Mouse (Mus musculus) limb, embryonic 14.5 days (tissue): ENCODE measurements at regions not wholly inside any gene's neighbourhood (a gene's known extent, or its start where the extent isn't known, plus 50 kb on each side); places are given as distances from the start of the nearest gene placed in this dataset.

Experiments used
- ATAC-seq: fragments of 200-750 bp; cut with Nextera tagmentation; 2 replicates; pipeline ENCODE4 v1.8.0; 2017; ENCODE audit warnings: low read depth, moderate number of reproducible peaks, moderate TSS enrichment; ENCODE audit not compliant: low FRiP score
- DNase-seq: peaks from one replicate; pipeline ENCODE4 v3.0.0-alpha.2; 2015; ENCODE audit warnings: low spot score
- H3K27ac ChIP-seq: fragments of 300-500 bp; sonication (generic); replicated peaks from 2 replicates; pipeline ENCODE4 v1.5.1; 2014; ENCODE audit warnings: low read depth, mild to moderate bottlenecking, low read length, moderate library complexity, mixed read lengths
- H3K27me3 ChIP-seq: fragments of 300-500 bp; sonication (generic); 2 replicates; pipeline ENCODE4 v1.6.1; 2014; ENCODE audit warnings: low read length, mixed read lengths; ENCODE audit not compliant: control insufficient read depth, insufficient read depth
- H3K36me3 ChIP-seq: fragments of 300-500 bp; sonication (generic); 2 replicates; pipeline ENCODE4 v1.6.1; 2014; ENCODE audit warnings: mild to moderate bottlenecking, low read length, moderate library complexity, mixed read lengths; ENCODE audit not compliant: control insufficient read depth, insufficient read depth
- H3K4me1 ChIP-seq: fragments of 300-500 bp; sonication (generic); 2 replicates; pipeline ENCODE4 v1.6.1; 2014; ENCODE audit warnings: antibody characterized with exemption, low read length, mixed read lengths; ENCODE audit not compliant: control insufficient read depth, insufficient read depth
- H3K4me2 ChIP-seq: fragments of 300-500 bp; sonication (generic); replicated peaks from 2 replicates; pipeline ENCODE4 v1.6.1; 2014; ENCODE audit warnings: low read depth, mild to moderate bottlenecking, low read length, moderate library complexity; ENCODE audit not compliant: severe bottlenecking
- H3K4me3 ChIP-seq: fragments of 300-500 bp; sonication (generic); replicated peaks from 2 replicates; pipeline ENCODE4 v1.5.1; 2014; ENCODE audit warnings: low read length
- H3K9ac ChIP-seq: fragments of 300-500 bp; sonication (generic); 2 replicates; pipeline ENCODE4 v1.6.1; 2014; ENCODE audit warnings: mild to moderate bottlenecking, low read depth, low read length, moderate library complexity; ENCODE audit not compliant: severe bottlenecking
- H3K9me3 ChIP-seq: fragments of 300-500 bp; sonication (generic); 2 replicates; pipeline ENCODE4 v1.6.1; 2016; ENCODE audit warnings: low read length; ENCODE audit not compliant: control insufficient read depth
- POLR2A ChIP-seq: fragments of 200-500 bp; IDR thresholded peaks from 2 replicates; pipeline ENCODE4 v1.8.0; 2012; ENCODE audit warnings: inconsistent platforms, mild to moderate bottlenecking, moderate library complexity, borderline replicate concordance; ENCODE audit not compliant: insufficient read depth, insufficient read length; ENCODE audit errors: extremely low read depth
- WGBS: fragments of 180-500 bp; shearing (Covaris S2); extraction: QIAGEN DNeasy Blood & Tissue Kit; methylation state at CpG from one replicate; pipeline ENCODE4 v1.1.7; 2014; 5-methylcytosine and 5-hydroxymethylcytosine counted together

DNA sequence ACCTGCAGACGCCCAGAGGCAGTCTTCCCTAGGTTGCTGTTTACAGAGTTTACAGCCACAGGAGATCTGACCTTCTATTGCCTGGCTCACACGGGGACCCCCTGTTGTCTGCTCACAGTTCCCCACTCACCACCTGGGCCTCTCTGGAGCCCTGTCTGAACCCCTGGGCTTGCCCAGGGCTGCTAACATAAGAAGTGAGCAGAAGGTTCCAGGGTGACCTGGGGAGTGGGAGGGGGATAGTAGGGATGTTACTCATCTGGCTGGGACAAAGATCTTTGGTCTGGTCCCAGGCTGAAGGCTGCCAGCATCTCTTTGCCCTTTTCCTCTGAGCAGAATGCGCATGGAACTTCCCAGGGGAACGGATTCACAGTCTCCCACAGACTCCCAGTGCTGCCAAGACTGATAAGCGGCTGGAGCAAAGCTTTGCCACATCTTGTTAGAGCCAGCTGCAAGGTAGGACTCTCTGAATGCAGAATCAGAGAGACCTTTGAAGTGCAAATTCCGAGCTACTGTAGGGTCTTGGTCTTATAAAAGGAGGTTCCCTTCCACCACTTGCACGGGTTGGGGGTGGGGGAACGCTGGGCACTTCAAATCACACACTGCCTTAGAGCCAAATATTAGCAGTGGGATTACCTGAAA is 622.5 kb upstream of the Gm19410 start:
- H3K9me3 ChIP-seq: no peaks in the 10 kb centered on the region
- H3K27me3 ChIP-seq: no peaks in the 10 kb centered on the region
- 22% methylated on average over 8 of the region's 8 CpGs for WGBS
- no peaks in the 10 kb centered on the region for H3K36me3 ChIP-seq
- no peak for TF ChIP-seq POLR2A
- ATAC-seq (no peak), DNase-seq (no peak)
- H3K9ac ChIP-seq: no peak overlapping the region
- H3K4me3 ChIP-seq: no peak overlapping the region
- no peak overlapping the region for H3K4me2 ChIP-seq
- H3K27ac ChIP-seq: no peak overlapping the region
- no peaks in the 10 kb centered on the region; the same call in 1 of the 2 replicates for H3K4me1 ChIP-seq

DNA sequence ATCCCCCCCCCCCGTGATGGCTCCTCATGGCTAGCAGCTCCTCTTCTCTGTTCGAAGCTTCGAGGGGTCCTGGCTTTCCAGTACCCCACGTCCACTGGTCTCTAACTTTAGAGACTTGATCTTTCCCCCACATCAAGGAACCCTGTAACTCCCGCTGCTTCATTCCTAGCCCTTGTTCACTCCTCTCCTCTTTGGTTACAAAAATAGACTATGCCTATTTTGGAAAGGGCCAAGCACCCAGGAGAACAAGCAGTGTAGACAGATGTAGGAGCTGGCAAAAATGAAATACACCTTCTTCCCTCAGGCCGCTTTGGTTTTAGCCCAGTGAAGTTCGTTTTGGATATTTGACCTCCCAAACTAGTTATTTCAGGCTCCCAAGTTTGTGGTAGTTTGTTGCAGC is 621.9 kb upstream of the Gm19410 start:
- H3K4me3 ChIP-seq: no peak overlapping the region
- whole genome bisulfite sequencing: 54% methylated on average over 7 of the region's 7 CpGs
- no peaks in the 10 kb centered on the region for H3K27me3 ChIP-seq
- ATAC-seq (no peak), DNase-seq (no peak)
- H3K9me3 ChIP-seq: no peaks in the 10 kb centered on the region
- H3K4me1 ChIP-seq: no peaks in the 10 kb centered on the region; the same call in 1 of the 2 replicates
- no peak overlapping the region for H3K27ac ChIP-seq
- TF ChIP-seq POLR2A: no peak
- H3K9ac ChIP-seq: no peak overlapping the region
- H3K4me2 ChIP-seq: no peak overlapping the region
- no peaks in the 10 kb centered on the region for H3K36me3 ChIP-seq

DNA sequence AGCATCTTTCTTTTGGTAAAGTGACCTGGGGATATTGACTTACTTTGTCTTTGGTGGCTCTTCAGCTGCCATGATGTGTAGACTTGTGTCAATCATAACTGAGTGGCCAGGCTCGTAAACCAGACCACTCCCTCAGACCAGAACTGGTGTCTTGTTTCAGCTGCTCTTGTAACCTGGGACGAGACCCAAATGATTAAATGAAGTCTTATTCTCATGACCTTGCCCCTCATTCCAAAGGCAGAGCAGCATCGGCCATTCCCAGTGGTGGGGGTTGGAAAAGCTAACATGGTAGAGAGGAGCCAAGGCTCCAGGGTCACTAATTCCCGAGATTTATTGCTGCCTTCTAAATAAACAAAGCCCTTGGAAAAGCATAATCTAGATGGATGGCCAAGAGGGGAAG is 621.2 kb upstream of the Gm19410 start:
- no peak overlapping the region for H3K4me3 ChIP-seq
- H3K36me3 ChIP-seq: no peaks in the 10 kb centered on the region
- no peaks in the 10 kb centered on the region; the same call in 1 of the 2 replicates for H3K4me1 ChIP-seq
- H3K4me2 ChIP-seq: no peak overlapping the region
- no peak overlapping the region for H3K9ac ChIP-seq
- H3K27me3 ChIP-seq: no peaks in the 10 kb centered on the region
- no peak for TF ChIP-seq POLR2A
- no peaks in the 10 kb centered on the region for H3K9me3 ChIP-seq
- no peak for ATAC-seq
- no peak for DNase-seq
- no peak overlapping the region for H3K27ac ChIP-seq
- 26% methylated on average over 4 of the region's 4 CpGs for WGBS

- Histone ChIP-seq H3K4me3 (no peak overlapping the region), H3K27me3 (no peaks in the 10 kb centered on the region), H3K9me3 (no peaks in the 10 kb centered on the region), H3K9ac (no peak overlapping the region), H3K4me1 (no peaks in the 10 kb centered on the region; the same call in 1 of the 2 replicates), H3K36me3 (no peaks in the 10 kb centered on the region), H3K4me2 (no peak overlapping the region), H3K27ac (no peak overlapping the region)
- TF ChIP-seq POLR2A: no peak
- 87% methylated on average over 8 of the region's 8 CpGs for WGBS
- DNase-seq (no peak), ATAC-seq (no peak)
Measured at GRCm38 (mm10) chr8:35147481-35147880, 618.1 kb upstream of the Gm19410 start.

DNA sequence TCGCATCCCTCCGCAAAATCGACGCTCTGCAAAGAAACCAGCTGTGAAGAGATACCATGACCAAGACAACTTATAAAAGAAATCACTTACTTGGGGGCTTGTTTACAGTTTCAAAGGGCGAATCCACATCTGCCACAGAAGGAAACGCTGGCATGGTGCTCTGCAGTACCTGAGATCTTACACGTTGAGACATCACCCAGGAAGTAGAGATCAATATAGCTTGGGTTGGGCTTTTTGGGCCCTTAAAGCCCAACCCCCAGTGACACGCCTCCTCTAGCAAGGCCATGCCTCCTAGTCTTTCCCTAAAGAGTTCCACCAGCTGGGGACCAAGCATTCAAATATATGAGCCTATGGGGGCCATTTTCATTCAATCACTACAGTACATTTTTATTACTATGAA is 617.6 kb upstream of the Gm19410 start:
- no peaks in the 10 kb centered on the region for H3K36me3 ChIP-seq
- WGBS: 90% methylated on average over 8 of the region's 8 CpGs
- no peak for DNase-seq

More for the DNA sequence above, 617.6 kb upstream of the Gm19410 start:
- no peak for TF ChIP-seq POLR2A
- no peaks in the 10 kb centered on the region; the same call in 1 of the 2 replicates for H3K4me1 ChIP-seq
- no peak for ATAC-seq
- H3K9ac ChIP-seq: no peak overlapping the region
- H3K4me2 ChIP-seq: no peak overlapping the region
- no peaks in the 10 kb centered on the region for H3K27me3 ChIP-seq
- no peaks in the 10 kb centered on the region for H3K9me3 ChIP-seq
- H3K4me3 ChIP-seq: no peak overlapping the region
- no peak overlapping the region for H3K27ac ChIP-seq
